Mouse (Mus musculus) megakaryocyte, adult 5-6 weeks (primary cell): Measurements from ENCODE around the gene Ccm2. TPM values are rescaled to one million over a fixed set of nuclear protein-coding genes. Genes with fewer than 3 reads are reported as not detected.

ENCODE experiments used
- ATAC-seq: 2 replicates; pipeline ENCODE4 v1.8.0; 2016; ENCODE audit warnings: mild to moderate bottlenecking, inconsistent platforms; ENCODE audit not compliant: poor library complexity, severe bottlenecking
- total RNA-seq, 2 experiments: library from RNA; stranded (forward) in 1 of 2; stranded (reverse) in 1 of 2; fragments of 153-499, 151-499 nt in 1 of 2; fragments of 221-1000, 200-1000 nt in 1 of 2; gene quantifications; 2 replicates each; pipeline versions ENCODE4 v1.2.3 to v1.2.4; 2015 to 2017

Ccm2 gene
- total RNA-seq, 2 experiments from 2014 or later, result 32.2 to 63.5 TPM

GRCm38 (mm10) chr11:6576151-6576550, 29.5 kb downstream of the Ccm2 start:
- no peak for ATAC-seq

- ATAC-seq, result no peak
Observed at GRCm38 (mm10) chr11:6579361-6579760, 32.7 kb downstream of the Ccm2 start.

- ATAC-seq, result no peak
Observed at GRCm38 (mm10) chr11:6580065-6580750, 33.5 kb downstream of the Ccm2 start.

GRCm38 (mm10) chr11:6581560-6581959, 34.9 kb downstream of the Ccm2 start:
- no peak for ATAC-seq

GRCm38 (mm10) chr11:6585748-6586147, 39.1 kb downstream of the Ccm2 start:
- ATAC-seq, result no peak

GRCm38 (mm10) chr11:6586660-6587059, 40.0 kb downstream of the Ccm2 start:
- peak; percentile 92 for ATAC-seq

- ATAC-seq, result no peak
Observed at GRCm38 (mm10) chr11:6587249-6587940, 40.7 kb downstream of the Ccm2 start.

GRCm38 (mm10) chr11:6588295-6588694, 41.6 kb downstream of the Ccm2 start:
- ATAC-seq, result no peak

- ATAC-seq, result no peak
Observed at GRCm38 (mm10) chr11:6589838-6590237, 43.2 kb downstream of the Ccm2 start.

- ATAC-seq, result no peak
Observed at GRCm38 (mm10) chr11:6590933-6591675, 44.4 kb downstream of the Ccm2 start.

- ATAC-seq, result no peak
Observed at GRCm38 (mm10) chr11:6593406-6593805, 46.7 kb downstream of the Ccm2 start.

GRCm38 (mm10) chr11:6594845-6595244, 48.2 kb downstream of the Ccm2 start:
- no peak for ATAC-seq

- ATAC-seq, result no peak
Observed at GRCm38 (mm10) chr11:6595339-6595738, 48.7 kb downstream of the Ccm2 start.

GRCm38 (mm10) chr11:6596205-6596604, 49.5 kb downstream of the Ccm2 start:
- no peak for ATAC-seq

GRCm38 (mm10) chr11:6596616-6597015, 49.9 kb downstream of the Ccm2 start:
- no peak for ATAC-seq

GRCm38 (mm10) chr11:6597523-6597922, 50.8 kb downstream of the Ccm2 start:
- ATAC-seq, result no peak

- no peak for ATAC-seq
Observed at GRCm38 (mm10) chr11:6598191-6598889, 51.7 kb downstream of the Ccm2 start.

- ATAC-seq, result no peak
Observed at GRCm38 (mm10) chr11:6599011-6599681, 52.5 kb downstream of the Ccm2 start.

- no peak for ATAC-seq
Observed at GRCm38 (mm10) chr11:6599831-6600230, 53.1 kb downstream of the Ccm2 start.

- ATAC-seq, result no peak
Observed at GRCm38 (mm10) chr11:6600284-6600944, 53.7 kb downstream of the Ccm2 start.
